Mouse (Mus musculus) MEL (cell line): ENCODE measurements at regions not wholly inside any gene's neighbourhood (a gene's known extent, or its start where the extent isn't known, plus 50 kb on each side); places are given as distances from the start of the nearest gene placed in this dataset.

ENCODE experiments used
- DNase-seq: peaks from one replicate; pipeline ENCODE4 v3.0.0; 2011; ENCODE audit warnings: low read depth, low spot score
- H3K27ac ChIP-seq: 2 replicates; pipeline ENCODE4 v1.5.1; 2012; ENCODE audit warnings: low read depth, mild to moderate bottlenecking, control low read depth, low read length, moderate library complexity; ENCODE audit not compliant: control insufficient read depth
- H3K27me3 ChIP-seq, 2 experiments: fragments of 150-350 bp in 1 of 2; sonication (generic) in 1 of 2; 2 replicates each; pipeline ENCODE4 v1.6.1; 2012; ENCODE audit warnings: low read length in 2 of 2, mild to moderate bottlenecking in 2 of 2, improper control_type of control experiment in 1 of 2, moderate library complexity in 1 of 2; ENCODE audit not compliant: insufficient read depth in 2 of 2, control insufficient read depth in 1 of 2
- H3K36me3 ChIP-seq, 2 experiments: 2 replicates each; pipeline ENCODE4 v1.6.1; 2012 to 2014; ENCODE audit warnings: low read length in 2 of 2, improper control_type of control experiment in 1 of 2, inconsistent platforms in 1 of 2, mild to moderate bottlenecking in 1 of 2; ENCODE audit not compliant: insufficient read depth in 2 of 2, control insufficient read depth in 1 of 2
- H3K4me1 ChIP-seq, 2 experiments: fragments of 150-350 bp in 1 of 2; sonication (generic) in 1 of 2; 2 replicates each; pipeline ENCODE4 v1.6.1; 2012; ENCODE audit warnings: low read length in 2 of 2, improper control_type of control experiment in 1 of 2, mild to moderate bottlenecking in 1 of 2; ENCODE audit not compliant: insufficient read depth in 2 of 2, control insufficient read depth in 1 of 2
- H3K4me3 ChIP-seq, 2 experiments: fragments of 150-350 bp in 1 of 2; sonication (generic) in 1 of 2; 2 replicates each; pipeline ENCODE4 v1.5.1; 2012; ENCODE audit warnings: low read depth in 2 of 2, low read length in 2 of 2, mild to moderate bottlenecking in 2 of 2, moderate library complexity in 2 of 2, control low read depth in 1 of 2, improper control_type of control experiment in 1 of 2; ENCODE audit not compliant: control insufficient read depth in 1 of 2, insufficient read depth in 1 of 2
- H3K79me2 ChIP-seq: 2 replicates; pipeline ENCODE4 v1.6.1; 2012; ENCODE audit warnings: mild to moderate bottlenecking, low read length, moderate library complexity; ENCODE audit not compliant: control insufficient read depth, poor library complexity, insufficient read depth
- H3K9ac ChIP-seq: 2 replicates; pipeline ENCODE4 v1.6.1; 2012; ENCODE audit warnings: low read depth, mild to moderate bottlenecking, control low read depth, low read length, moderate library complexity; ENCODE audit not compliant: control insufficient read depth, poor library complexity, severe bottlenecking
- H3K9me3 ChIP-seq: fragments of 150-350 bp; sonication (generic); replicated peaks from 2 replicates; pipeline ENCODE4 v1.6.1; 2012; ENCODE audit warnings: mild to moderate bottlenecking, low read length, improper control_type of control experiment, moderate library complexity; ENCODE audit not compliant: insufficient read depth
- ELF1 ChIP-seq: IDR thresholded peaks from 2 replicates; pipeline ENCODE4 v1.6.1; 2014; ENCODE audit warnings: low read depth, mild to moderate bottlenecking, inconsistent platforms, low read length, improper control_type of control experiment, moderate library complexity
- ETS1 ChIP-seq: IDR thresholded peaks from 2 replicates; pipeline ENCODE4 v1.6.1; 2012; ENCODE audit warnings: low read depth, mild to moderate bottlenecking, inconsistent platforms, low read length, improper control_type of control experiment, moderate library complexity
- HCFC1 ChIP-seq: IDR thresholded peaks from 2 replicates; pipeline ENCODE4 v1.6.1; 2012; ENCODE audit warnings: low read depth, mild to moderate bottlenecking, inconsistent platforms, low read length, improper control_type of control experiment, moderate library complexity
- JUND ChIP-seq: IDR thresholded peaks from 2 replicates; pipeline ENCODE4 v1.6.1; 2011; ENCODE audit warnings: low read depth, mild to moderate bottlenecking, improper control_type of control experiment, low read length
- KAT2A ChIP-seq: conservative IDR thresholded peaks from 2 replicates; pipeline ENCODE4 v1.6.1; 2012; ENCODE audit warnings: low read depth, low read length, improper control_type of control experiment, inconsistent platforms
- MAZ ChIP-seq: IDR thresholded peaks from 2 replicates; pipeline ENCODE4 v1.6.1; 2012; ENCODE audit warnings: low read depth, mild to moderate bottlenecking, inconsistent platforms, low read length, improper control_type of control experiment
- NELFE ChIP-seq: IDR thresholded peaks from 2 replicates; pipeline ENCODE4 v1.6.1; 2011; ENCODE audit warnings: low read depth, low read length, improper control_type of control experiment
- POLR2A ChIP-seq, 2 experiments: IDR thresholded peaks; 2 replicates each; pipeline ENCODE4 v1.6.1; 2011 to 2012; ENCODE audit warnings: low read length in 2 of 2, mild to moderate bottlenecking in 2 of 2, control low read depth in 1 of 2, improper control_type of control experiment in 1 of 2, low read depth in 1 of 2, moderate library complexity in 1 of 2; ENCODE audit not compliant: control insufficient read depth in 1 of 2, insufficient read depth in 1 of 2, poor library complexity in 1 of 2
- RCOR1 ChIP-seq: IDR thresholded peaks from 2 replicates; pipeline ENCODE4 v1.6.1; 2012; ENCODE audit warnings: low read depth, mild to moderate bottlenecking, inconsistent platforms, low read length, improper control_type of control experiment
- TAL1 ChIP-seq: IDR thresholded peaks from 2 replicates; pipeline ENCODE4 v1.6.1; 2012; ENCODE audit warnings: mild to moderate bottlenecking, inconsistent platforms, low read length, moderate library complexity, mixed read lengths
- ZC3H11A ChIP-seq: IDR thresholded peaks from 2 replicates; pipeline ENCODE4 v1.6.1; 2012; ENCODE audit warnings: low read depth, mild to moderate bottlenecking, inconsistent platforms, low read length, improper control_type of control experiment
- ZKSCAN1 ChIP-seq: IDR thresholded peaks from 2 replicates; pipeline ENCODE4 v1.6.1; 2012; ENCODE audit warnings: low read depth, mild to moderate bottlenecking, inconsistent platforms, low read length, improper control_type of control experiment, moderate library complexity

- no peak overlapping the region for H3K4me3 ChIP-seq
- TF ChIP-seq TAL1 (no peak), ZKSCAN1 (no peak), ZC3H11A (no peak), ETS1 (no peak), NELFE (no peak), KAT2A (no peak), ELF1 (no peak), MAZ (no peak), HCFC1 (no peak)
- TF ChIP-seq, all 39 proteins: peak for 0
- Histone ChIP-seq H3K9ac (no peak overlapping the region), H3K27me3 (no peaks in the 10 kb centered on the region), H3K9me3 (no peaks in the 10 kb centered on the region), H3K79me2 (no peaks in the 10 kb centered on the region), H3K27ac (no peak overlapping the region), H3K4me1 (no peaks in the 10 kb centered on the region), H3K36me3 (no peaks in the 10 kb centered on the region)
- DNase-seq: no peak
These were observed 87.9 kb downstream of the Foxi3 start for GRCm38 (mm10) chr6:71044241-71044640.

- H3K4me1 ChIP-seq: no peaks in the 10 kb centered on the region
- no peak overlapping the region for H3K9ac ChIP-seq
- H3K36me3 ChIP-seq: no peaks in the 10 kb centered on the region
- no peak overlapping the region for H3K4me3 ChIP-seq
- no peaks in the 10 kb centered on the region for H3K9me3 ChIP-seq
- H3K27me3 ChIP-seq: no peaks in the 10 kb centered on the region
- no peak overlapping the region for H3K27ac ChIP-seq
- DNase-seq: no peak
- H3K79me2 ChIP-seq: no peaks in the 10 kb centered on the region
- TF ChIP-seq JUND: no peak
- no peak for TF ChIP-seq RCOR1
These were observed 88.9 kb downstream of the Foxi3 start for GRCm38 (mm10) chr6:71045261-71045660.

GRCm38 (mm10) chr6:71048199-71049094 lies 92.1 kb downstream of the Foxi3 start:
- no peak overlapping the region for H3K27ac ChIP-seq
- no peaks in the 10 kb centered on the region for H3K79me2 ChIP-seq
- peaks cover 0 to 2% of the 10 kb centered on the region in 2 experiments; a peak in 1 of 4 replicates for H3K27me3 ChIP-seq
- DNase-seq: no peak
- TF ChIP-seq POLR2A (IDR thresholded peaks at IDR 0.05; ENCODE audit: control insufficient read depth in 1 of 2, insufficient read depth in 1 of 2, low read depth in 1 of 2, low read length in 2 of 2, poor library complexity in 1 of 2) (no peak), RCOR1 (no peak)
- no peak overlapping the region for H3K4me3 ChIP-seq
- no peaks in the 10 kb centered on the region for H3K9me3 ChIP-seq
- no peaks in the 10 kb centered on the region for H3K36me3 ChIP-seq
- no peak overlapping the region for H3K9ac ChIP-seq
- no peaks in the 10 kb centered on the region for H3K4me1 ChIP-seq
